In the genomic region with DNA sequence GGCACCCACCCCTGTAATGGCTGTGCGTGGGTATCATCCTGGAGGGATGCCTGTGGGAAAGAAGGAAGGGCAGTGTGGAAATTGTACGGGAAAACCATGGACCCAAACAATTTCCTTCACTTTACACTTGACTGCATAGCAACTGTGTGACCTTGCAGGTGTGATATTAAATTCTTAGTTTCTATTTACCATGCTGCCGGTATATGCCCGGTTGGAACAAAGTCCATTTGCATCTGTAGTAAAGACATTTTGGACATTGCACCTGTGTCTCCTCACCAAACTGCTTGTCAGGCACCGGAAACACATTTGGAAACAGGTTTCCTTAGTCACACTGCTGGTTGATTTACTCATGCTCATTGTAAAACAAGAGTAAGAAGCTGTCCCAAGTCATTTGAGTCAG, we compare ENCODE assay signal across 26 mouse cellular contexts.
"Had no signal": no experiment of that assay in that cellular context is flagged by ENCODE, and none has a peak within 500 bp of the region (broad histone marks: within the 10 kb centered on the region; RNA-seq: fewer than 3 reads in every experiment).

No protein-coding gene starts in this region.

- H3K27me3 ChIP-seq: heart, embryonic 13.5 days; heart, embryonic 15.5 days; hindbrain, embryonic 15.5 days; kidney, embryonic 15.5 days; liver, embryonic 13.5 days had no signal

- ATAC-seq: inflammation-experienced regulatory T-cells, adult 6 months had no signal

- H3K4me2 ChIP-seq: heart, embryonic 11.5 days; heart, embryonic 13.5 days; heart, embryonic 15.5 days; hindbrain, embryonic 13.5 days; hindbrain, embryonic 15.5 days; kidney, embryonic 15.5 days; limb, embryonic 12.5 days; liver, embryonic 11.5 days; liver, embryonic 13.5 days; liver, embryonic 15.5 days had no signal

- H3K9ac ChIP-seq: heart, embryonic 13.5 days; heart, embryonic 15.5 days; hindbrain, embryonic 13.5 days; hindbrain, embryonic 15.5 days; kidney, embryonic 15.5 days; limb, embryonic 12.5 days; liver, embryonic 13.5 days; liver, embryonic 15.5 days had no signal

- DNase-seq: gastrocnemius, postnatal 14 days; gastrocnemius, postnatal 36 days; heart, adult 18-20 months; heart, postnatal 14 days; heart, postnatal 36 days; kidney, adult 11 months; kidney, adult 2 months; kidney, adult 9 months; kidney, postnatal 14 days; kidney, postnatal 36 days; layer of hippocampus, adult 9-11 months; layer of hippocampus, postnatal 36 days; liver; liver, embryonic 13.5 days had no signal

- H3K4me1 ChIP-seq: liver, embryonic 13.5 days; liver, embryonic 15.5 days had no signal

- H3K36me3 ChIP-seq: heart, embryonic 13.5 days; heart, embryonic 15.5 days; hindbrain, embryonic 13.5 days; hindbrain, embryonic 15.5 days; kidney, embryonic 15.5 days; limb, embryonic 10.5 days; limb, embryonic 12.5 days; liver, embryonic 13.5 days; liver, embryonic 15.5 days had no signal

- H3K9me3 ChIP-seq: heart, embryonic 13.5 days; heart, embryonic 15.5 days; hindbrain, embryonic 13.5 days; hindbrain, embryonic 15.5 days; kidney, embryonic 15.5 days; limb, embryonic 10.5 days; limb, embryonic 12.5 days; liver, embryonic 13.5 days; liver, embryonic 15.5 days had no signal

- H3K27ac ChIP-seq: heart, embryonic 13.5 days; heart, embryonic 15.5 days; hindbrain, embryonic 13.5 days; hindbrain, embryonic 15.5 days; kidney, embryonic 15.5 days; kidney, postnatal 0 days; limb, embryonic 10.5 days; limb, embryonic 12.5 days; liver, embryonic 13.5 days; liver, embryonic 15.5 days had no signal

- H3K4me3 ChIP-seq: heart, embryonic 13.5 days; heart, embryonic 15.5 days; hindbrain, embryonic 13.5 days; hindbrain, embryonic 15.5 days; kidney, embryonic 15.5 days; limb, embryonic 10.5 days; limb, embryonic 12.5 days; liver, embryonic 13.5 days; liver, embryonic 15.5 days had no signal
